Mouse (Mus musculus) liver, embryonic 14.5 days (tissue): ENCODE data around the gene Enox1.

ENCODE experiments used
- CTCF ChIP-seq: IDR thresholded peaks from 2 replicates; pipeline ENCODE4 v1.5.1; 2016; ENCODE audit warnings: antibody characterized with exemption, low read depth, control low read depth
- EP300 ChIP-seq: IDR thresholded peaks from 2 replicates; pipeline ENCODE4 v1.6.1; 2016; ENCODE audit warnings: antibody characterized with exemption, low read depth

GRCm38 (mm10) chr14:77381532-77381931 is 225.0 kb downstream of the Enox1 start:
- no peak for TF ChIP-seq CTCF
- TF ChIP-seq EP300: no peak
